Mouse (Mus musculus): ENCODE measurements at regions not wholly inside any gene's neighbourhood (a gene's known extent, or its start where the extent isn't known, plus 50 kb on each side); places are given as distances from the start of the nearest gene placed in this dataset.

DNA sequence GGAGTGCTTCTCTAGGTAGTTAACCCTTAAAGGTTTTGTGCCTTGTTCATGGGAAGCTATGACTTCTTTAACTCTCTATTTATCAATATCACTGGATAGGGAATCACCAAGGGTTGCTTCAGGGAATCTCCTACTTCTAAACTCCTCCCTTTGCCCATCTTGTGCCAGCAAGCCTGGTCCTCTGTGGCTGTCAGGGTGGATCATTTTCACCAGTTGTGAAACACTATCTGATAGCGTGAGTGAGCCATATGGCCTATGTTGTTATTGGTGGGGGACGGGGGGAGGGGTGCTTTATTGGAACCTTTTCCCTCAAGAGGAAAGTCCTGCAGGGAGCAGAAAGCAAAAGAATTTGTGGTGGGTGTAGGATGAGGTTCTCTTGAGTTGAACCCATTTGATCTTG lies 145.5 kb upstream of the Thumpd2 start:
- no peak overlapping the region for H3K4me3 ChIP-seq (ENCODE audit: insufficient read depth, low read depth, low read length)
- H3K27ac ChIP-seq (replicated peaks; ENCODE audit: insufficient read depth, low read depth, low read length): no peak overlapping the region
- no peak for DNase-seq (ENCODE audit: extremely low read depth, low read depth, low spot score)
- H3K36me3 ChIP-seq (ENCODE audit: control insufficient read depth, insufficient read depth, low read length): no peaks in the 10 kb centered on the region
- TF ChIP-seq POLR2A (IDR thresholded peaks at IDR 0.05; ENCODE audit: extremely low read depth, insufficient read depth, low read length) (no peak), CTCF (IDR thresholded peaks at IDR 0.05; ENCODE audit: low read depth, low read length) (no peak)
- 81% methylated on average over 2 of the region's 2 CpGs for WGBS
- H3K27me3 ChIP-seq (ENCODE audit: control insufficient read depth, insufficient read depth, low read length): no peaks in the 10 kb centered on the region
- no peaks in the 10 kb centered on the region for H3K4me1 ChIP-seq (ENCODE audit: control insufficient read depth, insufficient read depth, low read length)
- no peak overlapping the region for H3K9ac ChIP-seq (ENCODE audit: low read depth, low read length)
- no peaks in the 10 kb centered on the region for H3K79me2 ChIP-seq (ENCODE audit: control insufficient read depth, insufficient read depth, low read length)

DNA sequence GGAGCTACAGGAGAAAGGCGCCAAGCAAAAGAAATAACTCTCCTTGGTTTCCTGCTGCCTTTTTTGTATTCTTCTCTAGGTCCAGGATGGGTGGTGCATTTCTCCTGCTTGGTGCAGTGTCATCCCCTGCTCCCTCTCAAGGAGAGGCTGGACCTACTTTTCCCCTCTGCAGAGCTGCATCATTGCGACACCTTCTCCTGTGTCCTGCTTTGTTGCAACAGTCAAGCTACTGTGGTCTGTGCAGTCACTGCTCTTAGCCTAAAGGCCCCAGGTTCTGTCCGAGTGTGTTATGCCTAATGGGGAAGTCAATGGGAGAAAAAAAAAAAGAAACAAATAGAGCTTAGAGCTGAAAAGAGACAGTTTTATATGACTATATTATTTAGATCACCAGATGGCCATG lies 144.4 kb upstream of the Thumpd2 start:
- Histone ChIP-seq H3K4me1 (ENCODE audit: control insufficient read depth, insufficient read depth, low read length) (no peaks in the 10 kb centered on the region), H3K27ac (replicated peaks; ENCODE audit: insufficient read depth, low read depth, low read length) (no peak overlapping the region), H3K9ac (ENCODE audit: low read depth, low read length) (no peak overlapping the region), H3K79me2 (ENCODE audit: control insufficient read depth, insufficient read depth, low read length) (no peaks in the 10 kb centered on the region), H3K36me3 (ENCODE audit: control insufficient read depth, insufficient read depth, low read length) (no peaks in the 10 kb centered on the region), H3K4me3 (ENCODE audit: insufficient read depth, low read depth, low read length) (no peak overlapping the region), H3K27me3 (ENCODE audit: control insufficient read depth, insufficient read depth, low read length) (no peaks in the 10 kb centered on the region)
- TF ChIP-seq CTCF (IDR thresholded peaks at IDR 0.05; ENCODE audit: low read depth, low read length) (no peak), POLR2A (IDR thresholded peaks at IDR 0.05; ENCODE audit: extremely low read depth, insufficient read depth, low read length) (no peak)
- DNase-seq (ENCODE audit: extremely low read depth, low read depth, low spot score): no peak
- 87% methylated on average over 3 of the region's 3 CpGs for WGBS

DNA sequence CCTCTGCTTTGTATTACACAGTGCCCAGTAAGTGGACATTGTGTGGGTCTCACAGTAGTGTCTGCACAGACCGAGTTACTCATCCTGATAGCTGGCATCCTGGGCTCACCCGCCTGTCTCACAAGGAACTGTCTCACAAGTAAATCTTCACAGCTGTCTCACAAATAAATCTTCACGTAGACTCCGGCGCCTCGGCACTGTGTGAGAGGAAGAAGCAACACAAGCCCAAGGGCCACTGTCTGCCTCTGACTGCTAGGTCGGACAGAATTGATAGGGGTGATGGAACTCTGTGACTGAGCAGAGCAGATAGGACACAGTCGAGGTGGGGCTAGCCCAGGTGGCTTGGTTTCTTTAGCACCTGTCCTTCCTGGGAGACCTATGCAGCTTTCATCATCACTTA lies 136.2 kb upstream of the Thumpd2 start:
- H3K4me1 ChIP-seq (ENCODE audit: control insufficient read depth, insufficient read depth, low read length): no peaks in the 10 kb centered on the region
- H3K36me3 ChIP-seq (ENCODE audit: control insufficient read depth, insufficient read depth, low read length): no peaks in the 10 kb centered on the region
- H3K4me3 ChIP-seq (ENCODE audit: insufficient read depth, low read depth, low read length): no peak overlapping the region
- TF ChIP-seq POLR2A (IDR thresholded peaks at IDR 0.05; ENCODE audit: extremely low read depth, insufficient read depth, low read length): no peak
- no peak for TF ChIP-seq CTCF (IDR thresholded peaks at IDR 0.05; ENCODE audit: low read depth, low read length)
- no peak overlapping the region for H3K27ac ChIP-seq (replicated peaks; ENCODE audit: insufficient read depth, low read depth, low read length)
- H3K79me2 ChIP-seq (ENCODE audit: control insufficient read depth, insufficient read depth, low read length): no peaks in the 10 kb centered on the region
- 79% methylated on average over 8 of the region's 8 CpGs for WGBS
- no peaks in the 10 kb centered on the region for H3K27me3 ChIP-seq (ENCODE audit: control insufficient read depth, insufficient read depth, low read length)
- no peak for DNase-seq (ENCODE audit: extremely low read depth, low read depth, low spot score)
- no peak overlapping the region for H3K9ac ChIP-seq (ENCODE audit: low read depth, low read length)

DNA sequence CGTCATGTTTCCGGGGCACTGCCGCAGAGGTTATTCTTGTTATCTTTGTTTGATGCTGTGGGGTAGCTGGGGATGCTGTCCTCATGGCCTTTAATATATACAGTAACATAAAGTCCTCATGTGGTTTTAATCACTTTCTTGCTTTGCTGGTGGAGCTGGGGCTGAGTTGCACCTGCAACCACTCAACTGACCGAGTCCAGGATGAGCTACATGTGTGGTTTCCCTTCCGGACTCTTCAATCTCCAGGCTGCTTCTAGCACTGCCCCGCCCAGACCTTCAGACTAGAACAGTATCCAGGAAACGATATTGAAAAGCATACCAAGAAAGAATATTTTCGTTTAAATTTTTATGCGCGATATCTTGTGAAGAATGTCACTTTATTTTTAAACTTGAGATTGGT lies 129.1 kb upstream of the Thumpd2 start:
- 83% methylated on average over 10 of the region's 10 CpGs for WGBS
- Histone ChIP-seq H3K36me3 (ENCODE audit: control insufficient read depth, insufficient read depth, low read length) (no peaks in the 10 kb centered on the region), H3K4me1 (ENCODE audit: control insufficient read depth, insufficient read depth, low read length) (no peaks in the 10 kb centered on the region), H3K79me2 (ENCODE audit: control insufficient read depth, insufficient read depth, low read length) (no peaks in the 10 kb centered on the region), H3K9ac (ENCODE audit: low read depth, low read length) (no peak overlapping the region), H3K4me3 (ENCODE audit: insufficient read depth, low read depth, low read length) (no peak overlapping the region), H3K27ac (replicated peaks; ENCODE audit: insufficient read depth, low read depth, low read length) (no peak overlapping the region), H3K27me3 (ENCODE audit: control insufficient read depth, insufficient read depth, low read length) (no peaks in the 10 kb centered on the region)
- DNase-seq (ENCODE audit: extremely low read depth, low read depth, low spot score): no peak
- TF ChIP-seq POLR2A (IDR thresholded peaks at IDR 0.05; ENCODE audit: extremely low read depth, insufficient read depth, low read length) (no peak), CTCF (IDR thresholded peaks at IDR 0.05; ENCODE audit: low read depth, low read length) (no peak)

DNA sequence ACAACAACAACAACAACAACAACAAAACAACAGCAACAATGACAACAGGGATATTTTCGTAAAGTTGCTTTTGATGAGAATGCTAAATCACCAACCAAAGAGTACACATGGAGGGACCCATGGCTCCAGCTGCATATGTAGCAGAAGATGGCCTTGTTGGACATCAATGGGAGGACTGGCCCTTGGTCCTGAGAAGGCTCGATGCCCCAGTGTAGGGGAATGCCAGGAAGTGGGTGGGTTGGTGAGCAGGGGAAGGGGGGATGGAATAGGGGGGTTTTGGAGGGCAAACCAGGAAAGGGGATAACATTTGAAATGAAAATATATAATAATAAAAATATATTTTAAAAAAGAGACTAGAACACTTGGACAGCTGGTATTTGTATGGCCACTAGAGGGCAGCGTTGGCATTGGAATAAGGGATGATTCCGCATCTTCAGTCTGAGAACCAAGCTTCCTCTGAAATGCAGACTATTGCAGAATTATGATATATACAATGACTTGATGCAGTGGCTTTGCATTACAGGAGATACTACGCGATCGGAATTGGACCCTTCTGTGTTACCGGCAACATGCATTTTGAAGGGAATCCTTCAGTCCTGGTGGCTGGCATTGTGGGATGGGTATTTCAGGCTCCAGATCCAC lies 128.5 kb upstream of the Thumpd2 start:
- Histone ChIP-seq H3K4me1 (ENCODE audit: control insufficient read depth, insufficient read depth, low read length) (no peaks in the 10 kb centered on the region), H3K79me2 (ENCODE audit: control insufficient read depth, insufficient read depth, low read length) (no peaks in the 10 kb centered on the region), H3K36me3 (ENCODE audit: control insufficient read depth, insufficient read depth, low read length) (no peaks in the 10 kb centered on the region), H3K9ac (ENCODE audit: low read depth, low read length) (no peak overlapping the region), H3K27me3 (ENCODE audit: control insufficient read depth, insufficient read depth, low read length) (no peaks in the 10 kb centered on the region), H3K4me3 (ENCODE audit: insufficient read depth, low read depth, low read length) (no peak overlapping the region), H3K27ac (replicated peaks; ENCODE audit: insufficient read depth, low read depth, low read length) (no peak overlapping the region)
- DNase-seq (ENCODE audit: extremely low read depth, low read depth, low spot score): peak; percentile 25
- WGBS: 50% methylated on average over 8 of the region's 8 CpGs
- TF ChIP-seq CTCF (IDR thresholded peaks at IDR 0.05; ENCODE audit: low read depth, low read length) (peak; percentile 36), POLR2A (IDR thresholded peaks at IDR 0.05; ENCODE audit: extremely low read depth, insufficient read depth, low read length) (no peak)

DNA sequence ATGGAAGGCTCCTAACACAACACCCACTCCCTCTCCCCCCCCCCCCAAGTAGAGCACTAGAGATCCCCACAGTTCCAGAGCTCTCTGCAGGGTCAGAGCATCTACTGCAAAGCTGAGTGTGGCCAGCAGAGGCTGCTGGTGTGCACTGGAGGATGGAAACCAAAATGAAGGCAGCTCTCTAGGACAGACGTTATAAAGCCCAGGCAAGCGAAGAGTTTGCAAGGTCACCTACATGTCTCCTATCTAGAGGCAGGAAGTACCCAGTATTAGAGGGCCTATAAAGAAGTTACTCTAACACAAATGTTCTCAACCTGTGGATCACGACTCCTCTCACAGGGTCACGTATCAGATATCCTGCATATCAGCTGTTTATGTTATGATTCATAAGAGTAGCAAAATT lies 125.1 kb upstream of the Thumpd2 start:
- no peak for DNase-seq (ENCODE audit: extremely low read depth, low read depth, low spot score)
- TF ChIP-seq CTCF (IDR thresholded peaks at IDR 0.05; ENCODE audit: low read depth, low read length) (peak; percentile 74), POLR2A (IDR thresholded peaks at IDR 0.05; ENCODE audit: extremely low read depth, insufficient read depth, low read length) (no peak)
- Histone ChIP-seq H3K27ac (replicated peaks; ENCODE audit: insufficient read depth, low read depth, low read length) (no peak overlapping the region), H3K79me2 (ENCODE audit: control insufficient read depth, insufficient read depth, low read length) (no peaks in the 10 kb centered on the region), H3K9ac (ENCODE audit: low read depth, low read length) (no peak overlapping the region), H3K4me3 (ENCODE audit: insufficient read depth, low read depth, low read length) (no peak overlapping the region), H3K36me3 (ENCODE audit: control insufficient read depth, insufficient read depth, low read length) (no peaks in the 10 kb centered on the region), H3K4me1 (ENCODE audit: control insufficient read depth, insufficient read depth, low read length) (no peaks in the 10 kb centered on the region), H3K27me3 (ENCODE audit: control insufficient read depth, insufficient read depth, low read length) (no peaks in the 10 kb centered on the region; the same call in 1 of the 2 replicates)
- WGBS: 54% methylated on average over 4 of the region's 4 CpGs
